Mouse (Mus musculus) cortical plate, adult 2 months (tissue): ENCODE data around the gene Kcnt1.

Source experiments
- CTCF ChIP-seq: fragments of 200-500 bp; IDR thresholded peaks from 2 replicates; pipeline ENCODE4 v1.5.1; 2011; ENCODE audit warnings: mild to moderate bottlenecking, control low read depth, low read length; ENCODE audit not compliant: insufficient read depth; ENCODE audit errors: extremely low read depth
- POLR2A ChIP-seq: fragments of 200-500 bp; IDR thresholded peaks from 2 replicates; pipeline ENCODE4 v1.6.1; 2011; ENCODE audit warnings: mild to moderate bottlenecking, low read length, control low read depth; ENCODE audit not compliant: insufficient read depth; ENCODE audit errors: extremely low read depth

- TF ChIP-seq CTCF (no peak), POLR2A (no peak)
These were observed 40.7 kb upstream of the Kcnt1 start, which contains the start of gene Lcn9 for GRCm38 (mm10) chr2:25822806-25823205.
